Mouse (Mus musculus): ENCODE data around the gene Aff3. TPM values are rescaled to one million over a fixed set of nuclear protein-coding genes. Genes with fewer than 3 reads are reported as not detected.

The Aff3 gene
- polyA plus RNA-seq, 1 experiment from 2014 or later, result 0.38 TPM

- Histone ChIP-seq H3K4me3 (ENCODE audit: low read depth, low read length) (no peak overlapping the region), H3K9me3 (replicated peaks; ENCODE audit: control insufficient read depth, low read length) (no peaks in the 10 kb centered on the region), H3K27ac (ENCODE audit: low read length) (no peak overlapping the region), H3K27me3 (ENCODE audit: control insufficient read depth, insufficient read depth, low read depth, low read length) (no peaks in the 10 kb centered on the region), H3K9ac (ENCODE audit: low read depth, low read length) (no peak overlapping the region), H3K4me2 (ENCODE audit: low read depth, low read length) (no peak overlapping the region), H3K36me3 (ENCODE audit: control insufficient read depth, insufficient read depth) (no peaks in the 10 kb centered on the region), H3K4me1 (ENCODE audit: control insufficient read depth, low read depth, low read length) (no peaks in the 10 kb centered on the region)
- 70% methylated on average over 4 of the region's 4 CpGs for WGBS (ENCODE audit: insufficient replicate concordance)
- ATAC-seq (ENCODE audit: low read depth), result no peak
Measured at GRCm38 (mm10) chr1:38664261-38664660, 494 bp downstream of the Aff3 start.

- Histone ChIP-seq H3K27me3 (ENCODE audit: control insufficient read depth, insufficient read depth, low read depth, low read length) (no peaks in the 10 kb centered on the region), H3K36me3 (ENCODE audit: control insufficient read depth, insufficient read depth) (no peaks in the 10 kb centered on the region), H3K4me2 (ENCODE audit: low read depth, low read length) (no peak overlapping the region), H3K27ac (ENCODE audit: low read length) (no peak overlapping the region), H3K4me1 (ENCODE audit: control insufficient read depth, low read depth, low read length) (no peaks in the 10 kb centered on the region), H3K4me3 (ENCODE audit: low read depth, low read length) (no peak overlapping the region), H3K9ac (ENCODE audit: low read depth, low read length) (no peak overlapping the region), H3K9me3 (replicated peaks; ENCODE audit: control insufficient read depth, low read length) (no peaks in the 10 kb centered on the region)
- no peak for ATAC-seq (ENCODE audit: low read depth)
- 43% methylated on average over 3 of the region's 3 CpGs for WGBS (ENCODE audit: insufficient replicate concordance)
Measured at GRCm38 (mm10) chr1:38662616-38663193, 2.0 kb downstream of the Aff3 start.

- Histone ChIP-seq H3K27ac (ENCODE audit: low read length) (no peak overlapping the region), H3K27me3 (ENCODE audit: control insufficient read depth, insufficient read depth, low read depth, low read length) (no peaks in the 10 kb centered on the region), H3K4me2 (ENCODE audit: low read depth, low read length) (no peak overlapping the region), H3K9ac (ENCODE audit: low read depth, low read length) (no peak overlapping the region), H3K36me3 (ENCODE audit: control insufficient read depth, insufficient read depth) (no peaks in the 10 kb centered on the region), H3K4me1 (ENCODE audit: control insufficient read depth, low read depth, low read length) (no peaks in the 10 kb centered on the region), H3K9me3 (replicated peaks; ENCODE audit: control insufficient read depth, low read length) (no peaks in the 10 kb centered on the region), H3K4me3 (ENCODE audit: low read depth, low read length) (no peak overlapping the region)
- ATAC-seq (ENCODE audit: low read depth), result no peak
- WGBS (ENCODE audit: insufficient replicate concordance), result 70% methylated on average over 4 of the region's 4 CpGs
Measured at GRCm38 (mm10) chr1:38658933-38659553, 5.7 kb downstream of the Aff3 start.

GRCm38 (mm10) chr1:38658376-38658775, 6.4 kb downstream of the Aff3 start:
- Histone ChIP-seq H3K27me3 (ENCODE audit: control insufficient read depth, insufficient read depth, low read depth, low read length) (no peaks in the 10 kb centered on the region), H3K27ac (ENCODE audit: low read length) (no peak overlapping the region), H3K4me3 (ENCODE audit: low read depth, low read length) (no peak overlapping the region), H3K4me2 (ENCODE audit: low read depth, low read length) (no peak overlapping the region), H3K36me3 (ENCODE audit: control insufficient read depth, insufficient read depth) (no peaks in the 10 kb centered on the region), H3K4me1 (ENCODE audit: control insufficient read depth, low read depth, low read length) (no peaks in the 10 kb centered on the region), H3K9ac (ENCODE audit: low read depth, low read length) (no peak overlapping the region), H3K9me3 (replicated peaks; ENCODE audit: control insufficient read depth, low read length) (no peaks in the 10 kb centered on the region)
- ATAC-seq (ENCODE audit: low read depth), result no peak
- 49% methylated on average over 9 of the region's 9 CpGs for WGBS (ENCODE audit: insufficient replicate concordance)

GRCm38 (mm10) chr1:38657606-38658005, 7.1 kb downstream of the Aff3 start:
- H3K27ac ChIP-seq (ENCODE audit: low read length), result no peak overlapping the region
- ATAC-seq (ENCODE audit: low read depth), result no peak
- H3K9ac ChIP-seq (ENCODE audit: low read depth, low read length), result no peak overlapping the region
- no peaks in the 10 kb centered on the region for H3K4me1 ChIP-seq (ENCODE audit: control insufficient read depth, low read depth, low read length)
- H3K27me3 ChIP-seq (ENCODE audit: control insufficient read depth, insufficient read depth, low read depth, low read length), result no peaks in the 10 kb centered on the region
- H3K4me2 ChIP-seq (ENCODE audit: low read depth, low read length), result no peak overlapping the region
- H3K9me3 ChIP-seq (replicated peaks; ENCODE audit: control insufficient read depth, low read length), result no peaks in the 10 kb centered on the region
- H3K4me3 ChIP-seq (ENCODE audit: low read depth, low read length), result no peak overlapping the region
- H3K36me3 ChIP-seq (ENCODE audit: control insufficient read depth, insufficient read depth), result no peaks in the 10 kb centered on the region
- WGBS (ENCODE audit: insufficient replicate concordance), result 35% methylated on average over 7 of the region's 7 CpGs

GRCm38 (mm10) chr1:38654981-38655540, 9.7 kb downstream of the Aff3 start:
- Histone ChIP-seq H3K9me3 (replicated peaks; ENCODE audit: control insufficient read depth, low read length) (no peaks in the 10 kb centered on the region), H3K9ac (ENCODE audit: low read depth, low read length) (no peak overlapping the region), H3K27me3 (ENCODE audit: control insufficient read depth, insufficient read depth, low read depth, low read length) (no peaks in the 10 kb centered on the region), H3K4me3 (ENCODE audit: low read depth, low read length) (no peak overlapping the region), H3K4me1 (ENCODE audit: control insufficient read depth, low read depth, low read length) (no peaks in the 10 kb centered on the region), H3K4me2 (ENCODE audit: low read depth, low read length) (no peak overlapping the region), H3K36me3 (ENCODE audit: control insufficient read depth, insufficient read depth) (no peaks in the 10 kb centered on the region), H3K27ac (ENCODE audit: low read length) (no peak overlapping the region)
- ATAC-seq (ENCODE audit: low read depth), result no peak
- 80% methylated on average over 5 of the region's 5 CpGs for WGBS (ENCODE audit: insufficient replicate concordance)

- Histone ChIP-seq H3K27ac (ENCODE audit: low read length) (no peak overlapping the region), H3K4me3 (ENCODE audit: low read depth, low read length) (no peak overlapping the region), H3K36me3 (ENCODE audit: control insufficient read depth, insufficient read depth) (no peaks in the 10 kb centered on the region), H3K27me3 (ENCODE audit: control insufficient read depth, insufficient read depth, low read depth, low read length) (no peaks in the 10 kb centered on the region), H3K4me1 (ENCODE audit: control insufficient read depth, low read depth, low read length) (no peaks in the 10 kb centered on the region), H3K9ac (ENCODE audit: low read depth, low read length) (no peak overlapping the region), H3K4me2 (ENCODE audit: low read depth, low read length) (no peak overlapping the region), H3K9me3 (replicated peaks; ENCODE audit: control insufficient read depth, low read length) (no peaks in the 10 kb centered on the region)
- WGBS (ENCODE audit: insufficient replicate concordance), result 48% methylated on average over 7 of the region's 7 CpGs
- ATAC-seq (ENCODE audit: low read depth), result no peak
Measured at GRCm38 (mm10) chr1:38650031-38650430, 14.7 kb downstream of the Aff3 start.

- no peaks in the 10 kb centered on the region for H3K27me3 ChIP-seq (ENCODE audit: control insufficient read depth, insufficient read depth, low read depth, low read length)
- no peak for ATAC-seq (ENCODE audit: low read depth)
Measured at GRCm38 (mm10) chr1:38649174-38649573, 15.6 kb downstream of the Aff3 start.

GRCm38 (mm10) chr1:38642288-38642687, 22.5 kb downstream of the Aff3 start:
- H3K4me2 ChIP-seq (ENCODE audit: low read depth, low read length), result no peak overlapping the region
- no peak overlapping the region for H3K4me3 ChIP-seq (ENCODE audit: low read depth, low read length)
- H3K36me3 ChIP-seq (ENCODE audit: control insufficient read depth, insufficient read depth), result no peaks in the 10 kb centered on the region
- H3K4me1 ChIP-seq (ENCODE audit: control insufficient read depth, low read depth, low read length), result no peaks in the 10 kb centered on the region
- no peak overlapping the region for H3K27ac ChIP-seq (ENCODE audit: low read length)
- no peaks in the 10 kb centered on the region for H3K9me3 ChIP-seq (replicated peaks; ENCODE audit: control insufficient read depth, low read length)
- H3K27me3 ChIP-seq (ENCODE audit: control insufficient read depth, insufficient read depth, low read depth, low read length), result no peaks in the 10 kb centered on the region
- ATAC-seq (ENCODE audit: low read depth), result no peak
- no peak overlapping the region for H3K9ac ChIP-seq (ENCODE audit: low read depth, low read length)
- WGBS (ENCODE audit: insufficient replicate concordance), result 50% methylated on average over 4 of the region's 4 CpGs

More at GRCm38 (mm10) chr1:38649174-38649573, 15.6 kb downstream of the Aff3 start:
- H3K4me3 ChIP-seq (ENCODE audit: low read depth, low read length), result no peak overlapping the region
- 35% methylated on average over 3 of the region's 3 CpGs for WGBS (ENCODE audit: insufficient replicate concordance)
- H3K4me2 ChIP-seq (ENCODE audit: low read depth, low read length), result no peak overlapping the region
- no peaks in the 10 kb centered on the region for H3K4me1 ChIP-seq (ENCODE audit: control insufficient read depth, low read depth, low read length)
- H3K27ac ChIP-seq (ENCODE audit: low read length), result no peak overlapping the region
- H3K9me3 ChIP-seq (replicated peaks; ENCODE audit: control insufficient read depth, low read length), result no peaks in the 10 kb centered on the region
- H3K36me3 ChIP-seq (ENCODE audit: control insufficient read depth, insufficient read depth), result no peaks in the 10 kb centered on the region
- no peak overlapping the region for H3K9ac ChIP-seq (ENCODE audit: low read depth, low read length)
